Mouse (Mus musculus): ENCODE results near the gene 1700025G04Rik. TPM values are rescaled to one million over a fixed set of nuclear protein-coding genes. Genes with fewer than 3 reads are reported as not detected.

1700025G04Rik gene
- polyA plus RNA-seq, 1 experiment from 2014 or later: 28.6 TPM

- no peaks in the 10 kb centered on the region for H3K27me3 ChIP-seq (ENCODE audit: control insufficient read depth, insufficient read depth, low read length)
- H3K4me3 ChIP-seq (ENCODE audit: low read depth, low read length): no peak overlapping the region
- H3K4me2 ChIP-seq (replicated peaks; ENCODE audit: low read depth, low read length): no peak overlapping the region
- no peak for ATAC-seq (ENCODE audit: insufficient number of reproducible peaks, insufficient read depth, low FRiP score, low read depth)
- H3K27ac ChIP-seq (ENCODE audit: low read length): no peak overlapping the region
- H3K4me1 ChIP-seq (ENCODE audit: control insufficient read depth, insufficient read depth, low read length): peaks cover 7% of the 10 kb centered on the region; the same call in 1 of the 2 replicates
- H3K9me3 ChIP-seq (ENCODE audit: control insufficient read depth, low read depth, low read length): no peaks in the 10 kb centered on the region
- WGBS: 91% methylated on average over 6 of the region's 6 CpGs
- H3K36me3 ChIP-seq (ENCODE audit: control insufficient read depth, insufficient read depth, low read length): no peaks in the 10 kb centered on the region
- H3K9ac ChIP-seq (replicated peaks; ENCODE audit: low read depth, low read length): no peak overlapping the region
Measured at GRCm38 (mm10) chr1:152020812-152021211, 69.1 kb downstream of the 1700025G04Rik start.

- no peaks in the 10 kb centered on the region for H3K27me3 ChIP-seq (ENCODE audit: control insufficient read depth, insufficient read depth, low read length)
- ATAC-seq (ENCODE audit: insufficient number of reproducible peaks, insufficient read depth, low FRiP score, low read depth): no peak
- no peaks in the 10 kb centered on the region for H3K36me3 ChIP-seq (ENCODE audit: control insufficient read depth, insufficient read depth, low read length)
- H3K9me3 ChIP-seq (ENCODE audit: control insufficient read depth, low read depth, low read length): no peaks in the 10 kb centered on the region
- H3K4me1 ChIP-seq (ENCODE audit: control insufficient read depth, insufficient read depth, low read length): peaks cover 7% of the 10 kb centered on the region; the same call in 1 of the 2 replicates
- no peak overlapping the region for H3K4me3 ChIP-seq (ENCODE audit: low read depth, low read length)
- H3K9ac ChIP-seq (replicated peaks; ENCODE audit: low read depth, low read length): no peak overlapping the region
- no peak overlapping the region for H3K27ac ChIP-seq (ENCODE audit: low read length)
- 68% methylated on average over 5 of the region's 5 CpGs for WGBS
- no peak overlapping the region for H3K4me2 ChIP-seq (replicated peaks; ENCODE audit: low read depth, low read length)
Measured at GRCm38 (mm10) chr1:152020070-152020469, 69.9 kb downstream of the 1700025G04Rik start.

- 8% methylated on average over 5 of the region's 5 CpGs for WGBS
- Histone ChIP-seq H3K4me3 (ENCODE audit: low read depth, low read length) (no peak overlapping the region), H3K4me2 (replicated peaks; ENCODE audit: low read depth, low read length) (no peak overlapping the region), H3K9ac (replicated peaks; ENCODE audit: low read depth, low read length) (no peak overlapping the region), H3K27me3 (ENCODE audit: control insufficient read depth, insufficient read depth, low read length) (no peaks in the 10 kb centered on the region), H3K36me3 (ENCODE audit: control insufficient read depth, insufficient read depth, low read length) (no peaks in the 10 kb centered on the region), H3K9me3 (ENCODE audit: control insufficient read depth, low read depth, low read length) (no peaks in the 10 kb centered on the region), H3K4me1 (ENCODE audit: control insufficient read depth, insufficient read depth, low read length) (peaks cover 7% of the 10 kb centered on the region; the same call in 1 of the 2 replicates), H3K27ac (ENCODE audit: low read length) (no peak overlapping the region)
- ATAC-seq (ENCODE audit: insufficient number of reproducible peaks, insufficient read depth, low FRiP score, low read depth): 0 out of 2 replicates have a peak, but pooled peaks have one; percentile 14
Measured at GRCm38 (mm10) chr1:152019196-152019595, 70.7 kb downstream of the 1700025G04Rik start.

- no peak overlapping the region for H3K4me2 ChIP-seq (replicated peaks; ENCODE audit: low read depth, low read length)
- H3K36me3 ChIP-seq (ENCODE audit: control insufficient read depth, insufficient read depth, low read length): no peaks in the 10 kb centered on the region
- H3K9me3 ChIP-seq (ENCODE audit: control insufficient read depth, low read depth, low read length): no peaks in the 10 kb centered on the region
- no peak overlapping the region for H3K9ac ChIP-seq (replicated peaks; ENCODE audit: low read depth, low read length)
- no peaks in the 10 kb centered on the region for H3K27me3 ChIP-seq (ENCODE audit: control insufficient read depth, insufficient read depth, low read length)
- peaks cover 7% of the 10 kb centered on the region; the same call in 1 of the 2 replicates for H3K4me1 ChIP-seq (ENCODE audit: control insufficient read depth, insufficient read depth, low read length)
- 66% methylated on average over 3 of the region's 3 CpGs for WGBS
- no peak overlapping the region for H3K4me3 ChIP-seq (ENCODE audit: low read depth, low read length)
- H3K27ac ChIP-seq (ENCODE audit: low read length): no peak overlapping the region
- ATAC-seq (ENCODE audit: insufficient number of reproducible peaks, insufficient read depth, low FRiP score, low read depth): no peak
Measured at GRCm38 (mm10) chr1:152018322-152018721, 71.6 kb downstream of the 1700025G04Rik start.

GRCm38 (mm10) chr1:152016663-152017062 lies 73.3 kb downstream of the 1700025G04Rik start:
- no peak overlapping the region for H3K4me2 ChIP-seq (replicated peaks; ENCODE audit: low read depth, low read length)
- 95% methylated on average over 3 of the region's 3 CpGs for WGBS

GRCm38 (mm10) chr1:152015555-152016125 lies 74.3 kb downstream of the 1700025G04Rik start:
- Histone ChIP-seq H3K36me3 (ENCODE audit: control insufficient read depth, insufficient read depth, low read length) (no peaks in the 10 kb centered on the region), H3K9me3 (ENCODE audit: control insufficient read depth, low read depth, low read length) (no peaks in the 10 kb centered on the region), H3K4me1 (ENCODE audit: control insufficient read depth, insufficient read depth, low read length) (peaks cover 7% of the 10 kb centered on the region; the same call in 1 of the 2 replicates), H3K27ac (ENCODE audit: low read length) (no peak overlapping the region), H3K4me3 (ENCODE audit: low read depth, low read length) (no peak overlapping the region), H3K27me3 (ENCODE audit: control insufficient read depth, insufficient read depth, low read length) (no peaks in the 10 kb centered on the region), H3K4me2 (replicated peaks; ENCODE audit: low read depth, low read length) (no peak overlapping the region), H3K9ac (replicated peaks; ENCODE audit: low read depth, low read length) (no peak overlapping the region)
- no peak for ATAC-seq (ENCODE audit: insufficient number of reproducible peaks, insufficient read depth, low FRiP score, low read depth)
- 80% methylated on average over 7 of the region's 7 CpGs for WGBS

More at GRCm38 (mm10) chr1:152016663-152017062, 73.3 kb downstream of the 1700025G04Rik start:
- Histone ChIP-seq H3K27ac (ENCODE audit: low read length) (no peak overlapping the region), H3K27me3 (ENCODE audit: control insufficient read depth, insufficient read depth, low read length) (no peaks in the 10 kb centered on the region), H3K36me3 (ENCODE audit: control insufficient read depth, insufficient read depth, low read length) (no peaks in the 10 kb centered on the region), H3K9ac (replicated peaks; ENCODE audit: low read depth, low read length) (no peak overlapping the region), H3K9me3 (ENCODE audit: control insufficient read depth, low read depth, low read length) (no peaks in the 10 kb centered on the region), H3K4me3 (ENCODE audit: low read depth, low read length) (no peak overlapping the region), H3K4me1 (ENCODE audit: control insufficient read depth, insufficient read depth, low read length) (peaks cover 7% of the 10 kb centered on the region; the same call in 1 of the 2 replicates)
- ATAC-seq (ENCODE audit: insufficient number of reproducible peaks, insufficient read depth, low FRiP score, low read depth): no peak

GRCm38 (mm10) chr1:152011741-152012140 lies 78.2 kb downstream of the 1700025G04Rik start:
- H3K9ac ChIP-seq (replicated peaks; ENCODE audit: low read depth, low read length): no peak overlapping the region
- WGBS: 93% methylated on average over 5 of the region's 5 CpGs
- H3K4me1 ChIP-seq (ENCODE audit: control insufficient read depth, insufficient read depth, low read length): no peaks in the 10 kb centered on the region
- no peaks in the 10 kb centered on the region for H3K36me3 ChIP-seq (ENCODE audit: control insufficient read depth, insufficient read depth, low read length)
- H3K27me3 ChIP-seq (ENCODE audit: control insufficient read depth, insufficient read depth, low read length): no peaks in the 10 kb centered on the region
- H3K27ac ChIP-seq (ENCODE audit: low read length): no peak overlapping the region
- H3K4me3 ChIP-seq (ENCODE audit: low read depth, low read length): no peak overlapping the region
- H3K4me2 ChIP-seq (replicated peaks; ENCODE audit: low read depth, low read length): no peak overlapping the region
- H3K9me3 ChIP-seq (ENCODE audit: control insufficient read depth, low read depth, low read length): no peaks in the 10 kb centered on the region
- ATAC-seq (ENCODE audit: insufficient number of reproducible peaks, insufficient read depth, low FRiP score, low read depth): no peak

GRCm38 (mm10) chr1:152010251-152010980 lies 79.5 kb downstream of the 1700025G04Rik start:
- Histone ChIP-seq H3K27me3 (ENCODE audit: control insufficient read depth, insufficient read depth, low read length) (no peaks in the 10 kb centered on the region), H3K9ac (replicated peaks; ENCODE audit: low read depth, low read length) (no peak overlapping the region), H3K27ac (ENCODE audit: low read length) (no peak overlapping the region), H3K4me3 (ENCODE audit: low read depth, low read length) (no peak overlapping the region), H3K4me2 (replicated peaks; ENCODE audit: low read depth, low read length) (no peak overlapping the region), H3K36me3 (ENCODE audit: control insufficient read depth, insufficient read depth, low read length) (0 out of 2 replicates have a peak, but pooled peaks cover 4% of the 10 kb centered on the region), H3K4me1 (ENCODE audit: control insufficient read depth, insufficient read depth, low read length) (no peaks in the 10 kb centered on the region), H3K9me3 (ENCODE audit: control insufficient read depth, low read depth, low read length) (no peaks in the 10 kb centered on the region)
- no peak for ATAC-seq (ENCODE audit: insufficient number of reproducible peaks, insufficient read depth, low FRiP score, low read depth)
- WGBS: 81% methylated on average over 13 of the region's 13 CpGs

All from stomach, embryonic 14.5 days (tissue).